Mouse (Mus musculus) WW6 (cell line): ENCODE data around the gene N4bp1.

Source experiments
- DNase-seq: peaks from one replicate; pipeline ENCODE4 v3.0.0-alpha.2; 2013; ENCODE audit warnings: low read depth, low spot score

The N4bp1 gene

DNA sequence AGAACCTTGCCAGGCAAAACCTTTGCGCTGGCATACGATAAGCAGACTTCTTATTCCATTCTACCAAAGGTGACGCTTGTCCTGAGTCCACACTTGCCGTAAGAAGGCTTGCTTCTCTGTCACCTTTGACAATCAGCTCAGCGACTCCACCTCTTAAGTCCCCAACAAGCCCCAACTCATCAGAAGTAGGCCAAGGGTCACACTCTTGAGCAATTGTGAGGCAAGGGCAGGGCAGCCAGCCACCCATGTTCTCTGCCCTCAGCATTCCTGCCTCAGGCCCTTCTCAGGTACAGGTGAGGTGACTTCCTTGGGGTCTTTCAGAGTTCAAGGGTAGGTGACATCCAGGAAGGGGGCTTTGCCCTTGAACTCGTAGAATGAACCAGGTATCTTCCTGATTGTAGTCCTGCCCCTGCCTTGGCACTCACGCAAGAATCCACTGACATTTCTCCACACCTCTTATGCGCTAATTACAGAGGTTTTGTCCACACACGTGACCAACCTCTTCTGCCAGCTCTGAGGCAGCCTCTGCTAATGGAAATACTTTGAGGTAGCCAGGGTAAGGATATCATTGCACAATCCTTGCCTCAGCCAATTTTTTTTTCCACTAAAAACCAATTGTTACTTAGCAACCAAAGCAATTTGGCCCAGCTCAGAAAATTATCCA lies 118.4 kb downstream of the N4bp1 start:
- DNase-seq = no peak

DNA sequence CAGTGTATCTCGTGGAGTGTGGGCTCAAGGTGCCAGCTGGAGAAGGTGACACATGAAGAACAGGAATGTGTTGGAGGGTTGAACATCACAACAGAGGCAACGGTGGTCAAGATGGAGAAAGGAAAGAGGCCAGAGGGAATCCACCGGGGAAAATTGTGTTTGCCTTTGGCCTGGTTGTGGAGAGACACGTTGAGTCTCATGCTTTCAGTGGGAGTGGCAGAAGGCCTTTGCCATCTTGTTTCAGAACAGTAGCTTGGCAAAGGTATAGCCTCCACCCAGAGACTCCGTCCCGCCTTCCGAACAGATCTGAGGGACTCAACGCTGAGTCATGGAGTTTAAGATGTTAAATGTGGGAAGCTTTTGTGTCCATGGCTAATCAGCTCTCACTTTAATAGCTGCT lies 119.4 kb downstream of the N4bp1 start:
- DNase-seq = no peak

DNA sequence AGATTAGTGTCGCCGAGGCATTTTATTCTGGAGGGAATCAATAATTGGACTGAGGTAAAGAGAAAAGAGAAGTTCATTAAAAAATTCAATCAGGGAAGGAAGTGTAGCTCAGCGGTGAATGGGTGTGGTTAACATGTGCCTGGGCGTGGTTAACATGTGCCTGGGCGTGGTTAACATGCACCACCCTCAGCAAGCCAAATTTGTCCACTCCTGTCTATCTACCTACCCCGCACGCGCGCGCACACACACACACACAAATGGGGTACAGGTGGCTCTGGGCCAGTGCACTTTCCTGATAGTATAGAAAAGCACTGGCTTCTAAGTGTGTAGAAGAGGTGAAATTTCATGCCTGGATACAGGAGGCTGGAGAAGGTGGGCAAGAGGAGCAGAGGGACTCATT lies 119.9 kb downstream of the N4bp1 start:
- DNase-seq = no peak

DNA sequence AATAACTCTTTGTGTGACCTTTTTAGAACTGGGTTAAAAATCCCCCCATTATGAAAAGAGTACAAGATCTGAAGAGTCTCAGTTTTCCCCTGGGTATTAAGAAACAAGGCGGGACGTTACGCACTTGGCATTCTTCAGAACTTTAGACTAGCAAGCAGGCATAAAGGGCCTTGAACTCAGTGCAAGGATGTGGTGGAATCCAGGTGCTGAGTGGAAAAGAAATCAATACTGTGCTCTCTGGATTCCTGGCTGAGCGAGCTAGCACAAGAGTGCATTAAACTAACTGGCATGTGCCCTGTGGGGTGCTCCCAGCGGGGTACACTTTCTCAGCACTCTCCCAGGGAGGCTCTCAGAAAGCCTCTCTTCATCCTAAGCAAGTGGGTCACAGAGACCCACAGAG lies 122.3 kb downstream of the N4bp1 start:
- no peak for DNase-seq

DNA sequence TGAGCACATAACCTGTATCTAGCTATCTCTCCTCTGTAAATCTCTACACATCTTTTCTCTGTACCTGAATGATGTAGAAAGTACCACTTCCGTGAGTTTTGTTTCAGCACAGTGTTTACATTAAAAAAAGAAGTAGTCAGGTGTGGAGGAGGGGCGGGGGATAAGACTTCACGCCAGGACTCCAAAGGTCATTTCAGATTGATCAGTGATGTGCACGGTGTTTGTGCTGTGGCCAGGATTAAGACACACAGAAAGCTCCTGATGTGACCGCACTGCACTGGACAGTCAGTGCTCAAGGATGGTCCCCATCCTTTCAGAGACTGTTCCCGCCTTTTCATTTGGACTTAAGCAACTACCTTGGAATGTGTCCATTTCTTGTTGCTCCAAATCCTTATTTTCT lies 124.3 kb downstream of the N4bp1 start:
- no peak for DNase-seq

DNA sequence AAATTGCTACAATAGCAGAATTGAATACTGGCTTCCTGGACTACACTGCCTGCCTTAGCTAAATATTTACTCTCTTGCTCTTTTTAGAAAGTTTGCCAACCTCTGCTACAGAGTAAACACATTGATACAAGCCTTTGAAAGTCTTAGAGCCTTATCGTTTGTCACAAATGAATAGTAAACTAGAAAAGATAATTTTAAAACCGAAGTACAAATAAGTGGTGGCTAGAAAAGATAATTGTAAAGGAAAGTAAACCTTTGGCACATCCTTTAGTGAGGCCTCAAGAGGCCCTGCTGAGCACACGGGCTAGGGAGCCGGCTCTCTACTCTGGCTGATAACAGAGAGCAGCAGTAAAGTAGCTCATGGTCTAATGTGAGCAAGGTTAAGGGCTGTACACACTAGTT lies 126.0 kb downstream of the N4bp1 start:
- DNase-seq = no peak

DNA sequence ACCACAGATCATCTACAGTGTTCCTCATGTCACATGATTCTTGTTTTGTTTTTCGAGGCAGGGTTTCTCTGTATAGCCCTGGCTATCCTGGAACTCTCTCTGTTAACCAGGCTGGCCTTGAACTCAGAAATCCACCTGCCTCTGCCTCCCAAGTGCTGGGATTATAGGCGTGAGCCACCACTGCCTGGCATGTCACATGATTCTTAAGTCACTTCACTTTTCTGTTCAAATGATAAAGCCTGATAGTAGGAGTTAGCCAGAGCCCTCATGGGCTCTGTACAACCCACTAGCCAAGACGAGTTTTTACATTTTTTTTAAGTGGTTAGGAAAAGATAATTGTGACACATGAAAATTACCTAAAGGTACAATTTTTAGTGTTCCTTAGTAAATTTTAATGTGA lies 126.4 kb downstream of the N4bp1 start:
- no peak for DNase-seq
